Mouse (Mus musculus): ENCODE measurements around the gene N4bp2l2. TPM values are rescaled to one million over a fixed set of nuclear protein-coding genes. Genes with fewer than 3 reads are reported as not detected.

Gene N4bp2l2
- polyA plus RNA-seq, 1 experiment from 2014 or later, result 19.7 TPM

DNA sequence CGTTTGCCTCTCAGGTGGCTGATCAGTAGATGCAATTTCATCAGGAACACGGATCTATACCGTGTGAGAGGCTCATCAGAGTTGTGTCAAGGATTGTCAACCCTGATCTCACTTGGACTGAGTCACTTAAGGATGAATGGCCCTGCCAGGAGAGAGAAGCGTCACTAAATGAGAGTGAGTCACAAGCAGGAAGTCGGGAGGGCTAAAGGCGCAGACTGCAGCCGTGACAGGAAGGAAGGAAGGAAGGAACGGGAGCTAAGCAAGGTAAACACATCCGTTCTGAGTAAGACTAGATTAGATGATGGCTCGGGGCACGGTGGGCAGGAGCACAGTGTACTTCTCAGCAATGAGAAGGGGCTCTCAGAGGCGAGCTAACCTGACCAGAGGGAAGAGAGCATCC is 54.3 kb downstream of the N4bp2l2 start:
- ATAC-seq (ENCODE audit: low read depth) (no peak), DNase-seq (no peak)
- no peak overlapping the region for H3K4me3 ChIP-seq (replicated peaks)
- no peak overlapping the region for H3K4me2 ChIP-seq
- no peaks in the 10 kb centered on the region for H3K27me3 ChIP-seq
- no peaks in the 10 kb centered on the region; the same call in 1 of the 2 replicates for H3K4me1 ChIP-seq (replicated peaks)
- H3K9ac ChIP-seq, result no peak overlapping the region
- no peaks in the 10 kb centered on the region for H3K9me3 ChIP-seq (replicated peaks)
- no peak overlapping the region for H3K27ac ChIP-seq
- no peaks in the 10 kb centered on the region for H3K36me3 ChIP-seq
- WGBS (ENCODE audit: insufficient replicate concordance), result 17% methylated on average over 12 of the region's 12 CpGs

DNA sequence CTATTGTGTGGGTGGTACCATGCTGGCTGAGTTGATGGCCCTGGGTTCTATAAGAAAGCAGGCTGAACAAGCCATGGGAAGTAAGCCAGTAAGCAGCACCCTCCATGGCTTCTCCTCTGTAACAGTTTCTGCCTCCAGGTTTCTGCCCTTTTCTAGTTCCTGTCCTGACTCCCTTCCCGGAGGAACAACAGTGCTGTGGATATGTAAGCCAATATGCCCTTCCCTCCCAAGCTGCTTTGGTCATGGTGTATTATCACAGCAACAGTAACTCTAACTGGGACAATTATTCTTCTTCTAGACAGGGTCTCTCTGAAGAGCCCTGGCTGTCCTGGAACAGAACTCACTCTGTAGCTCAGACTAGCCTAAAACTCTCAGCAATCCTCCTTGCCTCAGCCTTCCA is 54.8 kb downstream of the N4bp2l2 start:
- DNase-seq (no peak), ATAC-seq (ENCODE audit: low read depth) (no peak)
- no peak overlapping the region for H3K27ac ChIP-seq
- no peaks in the 10 kb centered on the region; the same call in 1 of the 2 replicates for H3K4me1 ChIP-seq (replicated peaks)
- WGBS (ENCODE audit: insufficient replicate concordance), result 76% methylated on average over 1 of the region's 1 CpGs
- no peak overlapping the region for H3K4me3 ChIP-seq (replicated peaks)
- H3K4me2 ChIP-seq, result no peak overlapping the region
- no peaks in the 10 kb centered on the region for H3K27me3 ChIP-seq
- no peak overlapping the region for H3K9ac ChIP-seq
- no peaks in the 10 kb centered on the region for H3K9me3 ChIP-seq (replicated peaks)
- no peaks in the 10 kb centered on the region for H3K36me3 ChIP-seq

DNA sequence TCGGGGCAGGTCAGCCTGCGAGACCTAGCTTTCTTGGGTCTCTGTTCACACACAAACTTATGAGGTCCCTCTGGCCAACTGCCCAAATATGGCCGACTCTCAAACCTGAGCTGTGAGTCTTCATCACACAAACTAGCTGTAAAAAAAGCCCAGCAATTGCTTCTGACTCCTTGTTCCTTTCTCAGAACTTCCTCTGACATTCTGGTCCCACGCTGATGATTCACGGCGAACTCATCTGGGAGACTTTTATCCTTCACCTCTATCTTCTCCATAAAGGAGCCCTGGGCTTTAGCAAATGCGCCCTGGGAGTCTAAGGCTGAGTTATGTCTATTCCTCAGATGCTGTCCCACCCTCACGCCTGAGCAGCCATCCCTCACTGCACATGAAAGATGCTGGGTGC is 58.4 kb downstream of the N4bp2l2 start:
- no peak overlapping the region for H3K9ac ChIP-seq
- no peak for ATAC-seq (ENCODE audit: low read depth)
- 81% methylated on average over 8 of the region's 8 CpGs for WGBS (ENCODE audit: insufficient replicate concordance)

DNA sequence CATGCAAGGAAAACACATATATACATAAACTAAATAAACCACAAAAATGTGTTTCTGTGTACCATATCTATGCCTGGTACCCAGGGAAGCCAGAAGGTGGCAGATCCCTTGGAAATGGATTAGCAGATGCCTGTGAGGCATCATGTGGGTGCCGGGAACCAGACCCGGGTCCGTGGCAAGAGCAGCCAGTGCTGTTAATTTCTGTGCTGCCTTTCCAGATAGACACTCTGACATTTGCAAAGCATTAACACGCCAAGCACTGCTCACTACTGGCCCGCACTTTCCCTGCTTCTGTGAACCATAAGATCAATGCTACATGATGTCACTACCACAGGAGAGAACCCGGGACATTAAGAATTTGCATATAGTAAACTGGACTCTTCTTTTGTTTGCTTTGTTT is 59.9 kb downstream of the N4bp2l2 start:
- DNase-seq, result no peak

More for the DNA sequence above, 58.4 kb downstream of the N4bp2l2 start:
- H3K4me1 ChIP-seq (replicated peaks), result no peaks in the 10 kb centered on the region; the same call in 1 of the 2 replicates
- no peaks in the 10 kb centered on the region for H3K36me3 ChIP-seq
- no peak for DNase-seq
- H3K4me2 ChIP-seq, result no peak overlapping the region
- H3K4me3 ChIP-seq (replicated peaks), result no peak overlapping the region
- no peaks in the 10 kb centered on the region for H3K9me3 ChIP-seq (replicated peaks)
- no peak overlapping the region for H3K27ac ChIP-seq
- H3K27me3 ChIP-seq, result no peaks in the 10 kb centered on the region

DNA sequence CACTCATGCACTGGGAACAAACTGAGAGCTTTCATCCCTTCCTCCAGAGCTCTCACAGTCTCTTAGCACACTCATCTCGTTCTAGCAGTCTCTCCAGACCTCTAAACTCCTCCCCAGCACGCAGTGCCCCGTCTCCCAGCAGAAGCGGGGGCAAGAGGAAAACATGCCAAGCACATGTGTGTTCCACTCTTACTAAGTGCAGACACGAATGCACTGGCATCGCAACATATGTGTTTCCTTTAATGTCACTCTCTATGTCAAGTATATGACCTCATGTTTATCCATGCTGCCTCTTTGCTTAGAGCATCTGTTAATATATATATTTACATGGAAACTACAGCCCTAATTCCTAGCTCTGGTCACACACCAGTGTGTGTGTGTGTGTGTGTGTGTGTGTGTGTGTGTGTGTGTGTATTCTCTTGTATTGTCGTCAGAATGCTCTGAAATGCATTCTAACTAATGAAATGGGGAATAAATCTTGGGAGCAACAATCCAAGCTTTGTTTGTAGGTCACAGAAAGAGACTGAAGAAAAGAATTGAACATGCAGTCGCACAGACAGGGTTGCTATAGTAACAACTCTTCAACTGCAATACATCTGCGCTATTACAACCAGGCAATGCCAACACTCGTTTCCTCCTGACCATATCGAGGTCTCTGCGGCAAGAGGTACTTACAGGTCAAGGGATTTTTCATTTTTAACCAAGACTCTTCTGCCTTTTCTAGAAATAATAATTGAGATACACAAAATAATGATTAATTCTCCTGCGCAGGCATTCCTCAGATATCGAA is 64.3 kb downstream of the N4bp2l2 start:
- Histone ChIP-seq H3K36me3 (no peaks in the 10 kb centered on the region), H3K27ac (no peak overlapping the region), H3K4me1 (replicated peaks) (peaks cover 28% of the 10 kb centered on the region), H3K9ac (no peak overlapping the region), H3K4me3 (replicated peaks) (no peak overlapping the region), H3K9me3 (replicated peaks) (no peaks in the 10 kb centered on the region), H3K27me3 (no peaks in the 10 kb centered on the region), H3K4me2 (no peak overlapping the region)
- ATAC-seq (ENCODE audit: low read depth) (no peak), DNase-seq (no peak)
- 79% methylated on average over 14 of the region's 14 CpGs for WGBS (ENCODE audit: insufficient replicate concordance)

More for the DNA sequence above, 59.9 kb downstream of the N4bp2l2 start:
- 88% methylated on average over 6 of the region's 6 CpGs for WGBS (ENCODE audit: insufficient replicate concordance)
- no peaks in the 10 kb centered on the region for H3K27me3 ChIP-seq
- no peak overlapping the region for H3K4me3 ChIP-seq (replicated peaks)
- no peaks in the 10 kb centered on the region for H3K4me1 ChIP-seq (replicated peaks)
- H3K4me2 ChIP-seq, result no peak overlapping the region
- no peak overlapping the region for H3K27ac ChIP-seq
- no peaks in the 10 kb centered on the region for H3K9me3 ChIP-seq (replicated peaks)
- H3K36me3 ChIP-seq, result no peaks in the 10 kb centered on the region
- no peak overlapping the region for H3K9ac ChIP-seq
- ATAC-seq (ENCODE audit: low read depth), result no peak

DNA sequence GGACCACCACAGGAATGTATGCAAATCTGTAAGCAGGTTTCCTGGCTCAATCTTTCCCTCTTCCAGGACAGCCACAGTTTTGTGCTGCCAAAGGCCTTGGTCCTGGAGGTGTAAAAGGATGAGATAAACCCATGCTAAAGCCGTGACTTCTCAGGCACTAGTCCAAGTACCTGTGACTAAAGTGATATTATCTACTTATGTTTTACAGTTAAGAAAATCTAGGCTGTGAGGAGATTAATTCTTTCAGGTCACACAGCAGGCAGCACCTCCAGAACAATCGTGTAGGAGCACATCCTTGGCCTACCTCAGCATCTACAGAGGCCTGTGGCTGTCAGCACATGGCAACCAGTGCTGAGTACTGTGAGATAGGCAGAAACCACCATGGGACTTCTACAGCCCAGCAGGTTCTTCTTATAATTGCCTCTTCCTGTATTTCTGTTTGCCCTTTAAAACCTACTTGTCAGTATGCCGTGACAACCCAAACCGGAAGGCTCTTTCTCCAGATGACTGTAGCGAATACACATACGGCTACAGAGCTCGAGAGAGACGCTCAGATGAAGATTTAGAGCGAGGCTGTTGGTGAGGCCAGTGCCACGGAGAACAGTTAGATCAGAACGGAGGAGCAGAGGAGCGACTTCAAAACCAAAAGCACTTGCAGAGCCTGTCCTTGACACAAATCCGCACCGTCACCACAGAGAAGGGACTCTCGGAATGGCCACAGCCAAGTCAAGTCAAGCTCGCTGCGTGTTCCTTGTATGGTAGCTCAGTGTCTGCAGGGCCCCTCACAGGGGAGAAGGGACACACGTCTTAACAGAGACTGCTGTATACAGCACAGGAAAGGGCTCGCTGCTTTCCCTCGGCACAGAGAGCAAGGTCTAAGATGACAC is 65.2 kb downstream of the N4bp2l2 start:
- 0 out of 2 replicates have a peak overlapping the region, but pooled peaks have one; percentile 12 for H3K27ac ChIP-seq
- H3K4me2 ChIP-seq, result no peak overlapping the region
- no peak for DNase-seq
- no peak overlapping the region for H3K4me3 ChIP-seq (replicated peaks)
- H3K9me3 ChIP-seq (replicated peaks), result no peaks in the 10 kb centered on the region
- H3K9ac ChIP-seq, result no peak overlapping the region
- H3K27me3 ChIP-seq, result no peaks in the 10 kb centered on the region
- 63% methylated on average over 20 of the region's 20 CpGs for WGBS (ENCODE audit: insufficient replicate concordance)
- ATAC-seq (ENCODE audit: low read depth), result no peak
- no peaks in the 10 kb centered on the region for H3K36me3 ChIP-seq
- peaks cover 31% of the 10 kb centered on the region for H3K4me1 ChIP-seq (replicated peaks)

DNA sequence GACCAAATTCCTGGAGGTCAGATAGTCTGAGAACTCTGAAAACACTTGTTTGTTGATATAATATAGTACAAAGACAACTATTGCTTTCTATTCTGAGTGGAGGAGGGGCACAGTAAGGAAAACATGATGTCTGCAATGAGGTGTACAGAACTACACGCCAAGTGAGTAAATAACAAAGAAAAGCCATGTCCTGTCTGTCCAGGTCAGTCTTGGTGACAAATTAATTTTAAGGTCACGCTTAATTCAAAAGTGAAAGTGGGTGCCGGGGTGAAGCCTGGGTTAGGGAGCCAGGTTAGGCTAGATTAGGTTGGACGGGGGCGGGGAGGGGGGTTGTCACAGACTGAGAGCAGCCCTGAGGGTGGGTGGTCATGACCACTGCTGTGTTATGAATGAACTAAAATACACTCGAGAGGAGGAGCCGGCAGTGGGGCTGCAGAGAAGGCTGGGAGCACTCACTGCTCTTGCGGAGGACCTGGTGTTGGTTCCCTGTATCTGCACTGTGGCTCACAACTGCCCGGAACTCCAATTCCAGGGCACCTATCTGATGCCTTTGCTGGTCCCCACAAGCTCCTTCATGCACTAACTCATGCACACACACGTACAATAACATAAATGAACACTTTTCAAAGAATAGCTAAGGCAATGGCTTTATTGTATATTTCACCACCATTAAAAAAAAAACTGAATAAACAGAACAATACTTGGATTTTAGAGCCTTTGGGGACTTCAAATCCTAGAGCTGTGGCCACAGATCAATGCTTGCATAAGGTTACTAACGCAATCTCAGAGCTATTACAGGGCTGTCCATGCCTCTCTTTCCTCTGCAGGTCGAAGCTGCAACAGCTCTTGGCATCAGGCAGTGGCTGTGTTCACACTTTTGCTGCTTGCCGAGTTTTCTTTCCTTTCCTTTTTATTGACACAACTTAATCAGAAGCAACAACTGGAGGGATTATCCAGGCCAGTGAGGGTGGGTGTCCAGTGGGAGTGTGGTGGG is 66.4 kb downstream of the N4bp2l2 start:
- Histone ChIP-seq H3K4me2 (peak overlapping the region; percentile 52), H3K9ac (peak overlapping the region; percentile 44; the same call in 1 of the 2 replicates), H3K9me3 (replicated peaks) (no peaks in the 10 kb centered on the region), H3K36me3 (no peaks in the 10 kb centered on the region), H3K4me1 (replicated peaks) (peaks cover 42% of the 10 kb centered on the region), H3K27me3 (no peaks in the 10 kb centered on the region), H3K4me3 (replicated peaks) (peak overlapping the region; percentile 37), H3K27ac (peak overlapping the region; percentile 58)
- DNase-seq, result no peak
- 57% methylated on average over 13 of the region's 13 CpGs for WGBS (ENCODE audit: insufficient replicate concordance)
- ATAC-seq (ENCODE audit: low read depth), result no peak

DNA sequence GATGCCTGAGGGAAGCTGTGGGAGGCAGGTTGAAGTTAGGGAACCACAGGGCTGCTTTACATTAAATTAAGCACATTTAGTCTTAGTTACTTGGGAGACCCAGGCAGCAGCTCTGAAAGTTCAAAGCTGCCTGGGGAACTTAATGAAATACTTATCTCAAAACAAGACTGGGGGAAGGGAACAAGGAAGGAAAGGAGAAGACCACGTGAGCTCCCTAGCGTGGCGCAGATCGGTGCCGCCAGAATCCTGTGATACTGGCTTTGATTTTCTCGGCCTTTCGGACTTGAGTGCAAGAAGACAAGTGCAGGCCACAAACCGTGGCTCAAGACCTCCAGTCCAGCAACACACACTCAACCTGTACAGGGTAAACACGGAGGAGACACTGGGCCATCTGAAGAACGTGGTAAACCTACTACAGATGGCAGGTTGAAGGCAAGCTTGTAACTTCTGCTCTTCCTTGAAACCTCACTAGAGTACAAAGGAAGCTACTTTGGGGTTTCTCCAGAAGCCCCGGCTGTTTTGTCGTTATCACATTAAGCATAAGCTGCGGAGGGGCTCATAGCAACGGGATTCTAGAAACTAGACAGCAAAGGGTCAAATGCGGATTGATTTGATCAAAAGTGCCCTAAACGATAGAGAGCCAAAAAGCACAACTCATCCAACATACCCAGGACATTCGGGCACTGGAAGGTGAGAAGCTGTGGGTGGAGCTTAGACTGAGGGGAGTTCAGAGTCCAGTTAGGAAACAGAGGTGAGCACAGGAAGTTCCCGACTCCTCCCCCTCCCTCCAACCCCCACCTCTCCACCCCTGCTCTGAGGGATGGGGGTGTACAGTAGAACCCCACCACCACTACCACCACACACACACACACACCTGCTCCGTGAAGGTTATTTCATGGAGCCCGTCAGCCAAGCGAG is 67.5 kb downstream of the N4bp2l2 start:
- WGBS (ENCODE audit: insufficient replicate concordance), result 30% methylated on average over 21 of the region's 21 CpGs
- DNase-seq (no peak), ATAC-seq (ENCODE audit: low read depth) (peak; percentile 21; the same call in 1 of the 2 replicates)
- no peaks in the 10 kb centered on the region for H3K9me3 ChIP-seq (replicated peaks)
- peaks cover 48% of the 10 kb centered on the region for H3K4me1 ChIP-seq (replicated peaks)
- peak overlapping the region; percentile 29; the same call in 1 of the 2 replicates for H3K27ac ChIP-seq
- no peak overlapping the region for H3K9ac ChIP-seq
- H3K4me2 ChIP-seq, result peak overlapping the region; percentile 41
- H3K36me3 ChIP-seq, result no peaks in the 10 kb centered on the region
- no peak overlapping the region for H3K4me3 ChIP-seq (replicated peaks)
- H3K27me3 ChIP-seq, result no peaks in the 10 kb centered on the region

DNA sequence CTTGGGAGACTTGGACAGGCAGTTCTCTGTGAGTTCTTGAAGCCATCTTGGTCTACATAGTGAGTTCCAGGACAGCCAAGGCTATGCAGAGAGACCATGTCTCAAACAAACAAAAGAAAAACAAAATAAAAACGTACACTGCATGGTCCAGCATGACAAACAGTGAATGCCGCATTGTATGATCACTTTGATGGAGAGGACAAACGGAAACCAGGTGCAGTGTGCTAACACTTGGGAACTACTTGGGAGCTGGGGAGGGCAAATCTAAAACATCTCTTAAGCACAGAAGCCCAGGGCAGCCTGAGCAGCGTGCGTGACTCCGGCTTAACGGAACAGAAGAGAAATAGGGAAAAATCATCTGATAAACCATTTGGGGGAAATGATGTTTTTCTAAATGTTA is 68.9 kb downstream of the N4bp2l2 start, which contains the start of gene N4bp2l1:
Gene N4bp2l1 (minus strand): TSS at position 101 of the 400 bp plus-strand sequence.
- no peak for ATAC-seq (ENCODE audit: low read depth)
- H3K27ac ChIP-seq, result no peak within 1 kb of the TSS
- H3K27me3 ChIP-seq, result no peaks in the 10 kb centered on the region
- 84% methylated on average over 7 of the region's 7 CpGs for WGBS (ENCODE audit: insufficient replicate concordance)
- no peak within 1 kb of the TSS for H3K9ac ChIP-seq
- H3K4me3 ChIP-seq (replicated peaks), result no peak within 1 kb of the TSS
- no peaks in the 10 kb centered on the region for H3K9me3 ChIP-seq (replicated peaks)
- peak within 1 kb of the TSS; percentile 41; the same call in 1 of the 2 replicates for H3K4me2 ChIP-seq
- no peak for DNase-seq
- peaks cover 62% of the 10 kb centered on the region for H3K4me1 ChIP-seq (replicated peaks)
- 0 out of 2 replicates have a peak, but pooled peaks cover 1% of the 10 kb centered on the region for H3K36me3 ChIP-seq

Data from liver, embryonic 13.5 days (tissue).